Mouse (Mus musculus) MEL (cell line): Measurements from ENCODE around the gene Gm11037. TPM values are rescaled to one million over a fixed set of nuclear protein-coding genes. Genes with fewer than 3 reads are reported as not detected.

ENCODE experiments used
- DNase-seq: peaks from one replicate; pipeline ENCODE4 v3.0.0; 2011; ENCODE audit warnings: low read depth, low spot score
- H3K27ac ChIP-seq: 2 replicates; pipeline ENCODE4 v1.5.1; 2012; ENCODE audit warnings: low read depth, mild to moderate bottlenecking, control low read depth, low read length, moderate library complexity; ENCODE audit not compliant: control insufficient read depth
- H3K27me3 ChIP-seq, 2 experiments: fragments of 150-350 bp in 1 of 2; sonication (generic) in 1 of 2; 2 replicates each; pipeline ENCODE4 v1.6.1; 2012; ENCODE audit warnings: low read length in 2 of 2, mild to moderate bottlenecking in 2 of 2, improper control_type of control experiment in 1 of 2, moderate library complexity in 1 of 2; ENCODE audit not compliant: insufficient read depth in 2 of 2, control insufficient read depth in 1 of 2
- H3K36me3 ChIP-seq, 2 experiments: 2 replicates each; pipeline ENCODE4 v1.6.1; 2012 to 2014; ENCODE audit warnings: low read length in 2 of 2, improper control_type of control experiment in 1 of 2, inconsistent platforms in 1 of 2, mild to moderate bottlenecking in 1 of 2; ENCODE audit not compliant: insufficient read depth in 2 of 2, control insufficient read depth in 1 of 2
- H3K4me1 ChIP-seq, 2 experiments: fragments of 150-350 bp in 1 of 2; sonication (generic) in 1 of 2; 2 replicates each; pipeline ENCODE4 v1.6.1; 2012; ENCODE audit warnings: low read length in 2 of 2, improper control_type of control experiment in 1 of 2, mild to moderate bottlenecking in 1 of 2; ENCODE audit not compliant: insufficient read depth in 2 of 2, control insufficient read depth in 1 of 2
- H3K4me3 ChIP-seq, 2 experiments: fragments of 150-350 bp in 1 of 2; sonication (generic) in 1 of 2; 2 replicates each; pipeline ENCODE4 v1.5.1; 2012; ENCODE audit warnings: low read depth in 2 of 2, low read length in 2 of 2, mild to moderate bottlenecking in 2 of 2, moderate library complexity in 2 of 2, control low read depth in 1 of 2, improper control_type of control experiment in 1 of 2; ENCODE audit not compliant: control insufficient read depth in 1 of 2, insufficient read depth in 1 of 2
- H3K79me2 ChIP-seq: 2 replicates; pipeline ENCODE4 v1.6.1; 2012; ENCODE audit warnings: mild to moderate bottlenecking, low read length, moderate library complexity; ENCODE audit not compliant: control insufficient read depth, poor library complexity, insufficient read depth
- H3K9ac ChIP-seq: 2 replicates; pipeline ENCODE4 v1.6.1; 2012; ENCODE audit warnings: low read depth, mild to moderate bottlenecking, control low read depth, low read length, moderate library complexity; ENCODE audit not compliant: control insufficient read depth, poor library complexity, severe bottlenecking
- H3K9me3 ChIP-seq: fragments of 150-350 bp; sonication (generic); replicated peaks from 2 replicates; pipeline ENCODE4 v1.6.1; 2012; ENCODE audit warnings: mild to moderate bottlenecking, low read length, improper control_type of control experiment, moderate library complexity; ENCODE audit not compliant: insufficient read depth
- BHLHE40 ChIP-seq: IDR thresholded peaks from 2 replicates; pipeline ENCODE4 v1.6.1; 2012; ENCODE audit warnings: low read depth, mild to moderate bottlenecking, inconsistent platforms, low read length, improper control_type of control experiment, borderline replicate concordance
- EP300 ChIP-seq, 2 experiments: IDR thresholded peaks; 2 replicates each; pipeline ENCODE4 v1.6.1; 2011; ENCODE audit warnings: improper control_type of control experiment in 2 of 2, low read length in 2 of 2, low read depth in 1 of 2, mild to moderate bottlenecking in 1 of 2
- ETS1 ChIP-seq: IDR thresholded peaks from 2 replicates; pipeline ENCODE4 v1.6.1; 2012; ENCODE audit warnings: low read depth, mild to moderate bottlenecking, inconsistent platforms, low read length, improper control_type of control experiment, moderate library complexity
- GABPA ChIP-seq: IDR thresholded peaks from 2 replicates; pipeline ENCODE4 v1.6.1; 2012; ENCODE audit warnings: low read depth, mild to moderate bottlenecking, inconsistent platforms, low read length, improper control_type of control experiment, moderate library complexity
- GATA1 ChIP-seq: IDR thresholded peaks from 2 replicates; pipeline ENCODE4 v1.6.1; 2011; ENCODE audit warnings: low read depth, low read length, improper control_type of control experiment
- HCFC1 ChIP-seq: IDR thresholded peaks from 2 replicates; pipeline ENCODE4 v1.6.1; 2012; ENCODE audit warnings: low read depth, mild to moderate bottlenecking, inconsistent platforms, low read length, improper control_type of control experiment, moderate library complexity
- MEF2A ChIP-seq: IDR thresholded peaks from 2 replicates; pipeline ENCODE4 v1.6.1; 2014; ENCODE audit warnings: low read depth, mild to moderate bottlenecking, inconsistent platforms, low read length, improper control_type of control experiment; ENCODE audit not compliant: poor library complexity, insufficient replicate concordance, severe bottlenecking; ENCODE audit errors: extremely low read depth
- MXI1 ChIP-seq: IDR thresholded peaks from 2 replicates; pipeline ENCODE4 v1.6.1; 2011; ENCODE audit warnings: mild to moderate bottlenecking, low read depth, low read length, improper control_type of control experiment
- MYB ChIP-seq: IDR thresholded peaks from 2 replicates; pipeline ENCODE4 v1.6.1; 2011; ENCODE audit warnings: mild to moderate bottlenecking, low read depth, low read length, improper control_type of control experiment
- MYC ChIP-seq: IDR thresholded peaks from 2 replicates; pipeline ENCODE4 v1.6.1; 2011; ENCODE audit warnings: low read depth, mild to moderate bottlenecking, low read length, improper control_type of control experiment, moderate library complexity
- NELFE ChIP-seq: IDR thresholded peaks from 2 replicates; pipeline ENCODE4 v1.6.1; 2011; ENCODE audit warnings: low read depth, low read length, improper control_type of control experiment
- POLR2AphosphoS2 ChIP-seq: IDR thresholded peaks from 2 replicates; pipeline ENCODE4 v1.6.1; 2011; ENCODE audit warnings: low read length, improper control_type of control experiment
- POLR2AphosphoS5 ChIP-seq: IDR thresholded peaks from 2 replicates; pipeline ENCODE4 v1.6.1; 2012; ENCODE audit warnings: low read depth, borderline replicate concordance, mild to moderate bottlenecking, inconsistent platforms, low read length, moderate library complexity, mixed read lengths
- RAD21 ChIP-seq: IDR thresholded peaks from 2 replicates; pipeline ENCODE4 v1.6.1; 2011; ENCODE audit warnings: mild to moderate bottlenecking, low read depth, low read length, improper control_type of control experiment
- RCOR1 ChIP-seq: IDR thresholded peaks from 2 replicates; pipeline ENCODE4 v1.6.1; 2012; ENCODE audit warnings: low read depth, mild to moderate bottlenecking, inconsistent platforms, low read length, improper control_type of control experiment
- SIN3A ChIP-seq: IDR thresholded peaks from 2 replicates; pipeline ENCODE4 v1.6.1; 2012; ENCODE audit warnings: low read length, improper control_type of control experiment, inconsistent platforms
- SMC3 ChIP-seq: IDR thresholded peaks from 2 replicates; pipeline ENCODE4 v1.6.1; 2011; ENCODE audit warnings: low read depth, low read length, improper control_type of control experiment
- TAL1 ChIP-seq: IDR thresholded peaks from 2 replicates; pipeline ENCODE4 v1.6.1; 2012; ENCODE audit warnings: mild to moderate bottlenecking, inconsistent platforms, low read length, moderate library complexity, mixed read lengths
- UBTF ChIP-seq: IDR thresholded peaks from 2 replicates; pipeline ENCODE4 v1.6.1; 2012; ENCODE audit warnings: low read depth, mild to moderate bottlenecking, inconsistent platforms, low read length, improper control_type of control experiment, moderate library complexity, borderline replicate concordance; ENCODE audit not compliant: insufficient read depth
- USF1 ChIP-seq: IDR thresholded peaks from 2 replicates; pipeline ENCODE4 v1.6.1; 2014; ENCODE audit warnings: low read depth, mild to moderate bottlenecking, inconsistent platforms, low read length, improper control_type of control experiment, moderate library complexity
- ZNF384 ChIP-seq: IDR thresholded peaks from 2 replicates; pipeline ENCODE4 v1.6.1; 2012; ENCODE audit warnings: low read depth, mild to moderate bottlenecking, inconsistent platforms, low read length, improper control_type of control experiment
- polyA plus RNA-seq, 2 experiments: library from polyadenylated mRNA; stranded (reverse) in 1 of 2; unstranded in 1 of 2; fragments of >175 nt in 1 of 2; fragments of >200 nt in 1 of 2; gene quantifications; 2 replicates each; pipeline versions ENCODE4 v1.2.1 to v1.2.4; 2012; ENCODE audit warnings: low replicate concordance in 2 of 2, low read depth in 1 of 2; ENCODE audit not compliant: insufficient read length in 2 of 2, insufficient read depth in 1 of 2, missing spikeins in 1 of 2
- total RNA-seq: library from RNA; depleted of rRNA; stranded (reverse); fragments of 300-350 nt; gene quantifications from 2 replicates; pipeline ENCODE4 v1.2.3, GENCODE M21; 2012

The Gm11037 gene
- total and polyA plus RNA-seq, 3 experiments, result not detected

DNA sequence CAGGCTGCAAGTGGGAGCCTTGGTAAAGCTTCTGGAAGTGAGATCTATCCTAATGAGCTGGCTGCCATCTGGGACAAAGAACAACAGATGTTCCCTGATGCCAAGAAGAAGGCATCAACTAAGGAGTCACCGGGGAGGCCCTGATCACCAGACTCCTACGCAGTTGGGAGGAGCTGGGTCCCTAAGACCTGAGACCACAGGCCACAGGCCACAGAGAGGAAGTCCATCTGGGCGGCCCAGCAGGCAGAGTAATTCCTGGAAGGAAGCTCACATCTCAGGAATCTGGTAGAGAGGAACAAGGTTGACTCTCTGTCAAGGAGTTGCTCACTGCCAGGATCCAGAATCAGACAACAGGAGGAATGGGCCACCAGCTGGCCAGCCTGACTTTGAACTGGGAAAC lies 9.1 kb upstream of the Gm11037 start:
- no peak for DNase-seq
- Histone ChIP-seq H3K79me2 (no peaks in the 10 kb centered on the region), H3K27ac (no peak overlapping the region), H3K36me3 (no peaks in the 10 kb centered on the region), H3K9ac (no peak overlapping the region), H3K9me3 (no peaks in the 10 kb centered on the region), H3K27me3 (peaks cover 0 to 2% of the 10 kb centered on the region in 2 experiments; a peak in 3 of 4 replicates), H3K4me1 (peaks cover 0 to 2% of the 10 kb centered on the region in 2 experiments; a peak in 1 of 4 replicates), H3K4me3 (no peak overlapping the region)
- TF ChIP-seq RCOR1 (no peak), UBTF (no peak), BHLHE40 (no peak), GABPA (no peak), SMC3 (no peak), GATA1 (no peak), POLR2AphosphoS2 (no peak), TAL1 (no peak), EP300 (IDR thresholded peaks at IDR 0.05; ENCODE audit: low read depth in 1 of 2, low read length in 2 of 2) (no peak), MYC (no peak), ZNF384 (no peak), MYB (no peak), USF1 (no peak)

DNA sequence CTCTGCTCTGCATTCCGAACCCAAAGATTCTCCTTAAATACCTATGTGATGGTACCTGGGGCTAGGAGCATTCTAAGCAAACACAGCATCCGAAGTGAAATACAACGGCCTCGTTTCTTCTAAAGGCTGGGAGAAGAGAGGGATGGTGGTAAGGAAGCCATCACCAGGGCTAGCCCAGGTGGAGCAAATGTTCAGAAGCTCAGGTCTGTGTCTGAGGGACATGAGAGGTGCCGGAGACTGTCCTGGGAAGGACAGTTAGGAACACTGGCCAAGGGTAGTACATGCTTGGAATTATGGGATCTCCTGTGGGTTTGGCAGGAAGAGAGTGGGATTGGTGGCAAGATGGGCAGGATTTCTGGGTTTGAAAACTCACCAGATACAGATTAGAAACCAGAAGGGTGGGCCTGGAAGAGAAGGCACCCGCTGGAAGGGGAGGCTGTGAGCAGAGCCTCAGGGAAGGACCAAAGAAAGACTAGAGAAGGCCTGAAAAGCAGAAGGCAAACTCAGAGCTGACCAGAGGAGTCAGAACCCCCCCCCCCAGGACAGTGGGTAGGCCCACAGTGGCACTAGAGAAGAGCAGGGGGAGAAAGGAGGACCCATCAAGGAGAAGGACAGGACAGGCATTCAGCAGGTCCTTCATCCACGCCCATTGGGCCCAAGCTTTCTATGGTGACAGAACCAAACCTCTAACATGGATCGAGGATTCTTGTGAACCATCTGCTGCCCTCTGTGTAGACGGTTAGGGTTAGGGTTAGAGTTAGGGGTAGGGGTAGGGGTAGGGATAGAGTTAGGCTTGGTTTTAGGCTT lies 7.9 kb upstream of the Gm11037 start:
- no peak overlapping the region for H3K27ac ChIP-seq
- no peak overlapping the region for H3K4me3 ChIP-seq
- H3K36me3 ChIP-seq, result peaks cover 0 to 2% of the 10 kb centered on the region in 2 experiments; a peak in 1 of 4 replicates
- H3K79me2 ChIP-seq, result no peaks in the 10 kb centered on the region
- no peak overlapping the region for H3K9ac ChIP-seq
- TF ChIP-seq MYC (no peak), RCOR1 (no peak), MEF2A (no peak), ETS1 (no peak), POLR2AphosphoS5 (no peak), MXI1 (no peak), RAD21 (no peak), HCFC1 (no peak), NELFE (no peak), SIN3A (no peak), GATA1 (no peak)
- peaks cover 5 to 9% of the 10 kb centered on the region in 2 experiments for H3K4me1 ChIP-seq
- peaks cover 0 to 2% of the 10 kb centered on the region in 2 experiments; a peak in 3 of 4 replicates for H3K27me3 ChIP-seq
- no peaks in the 10 kb centered on the region for H3K9me3 ChIP-seq
- DNase-seq, result no peak
